Mouse (Mus musculus): ENCODE measurements around the gene Atp11b. TPM values are rescaled to one million over a fixed set of nuclear protein-coding genes. Genes with fewer than 3 reads are reported as not detected.

Atp11b gene
- polyA plus RNA-seq, 1 experiment from 2014 or later, result 31.2 TPM

GRCm38 (mm10) chr3:35731981-35732777 is 21.7 kb upstream of the Atp11b start:
- Histone ChIP-seq H3K4me3 (no peak overlapping the region), H3K27ac (no peak overlapping the region), H3K36me3 (no peaks in the 10 kb centered on the region), H3K4me1 (peaks cover 3% of the 10 kb centered on the region; the same call in 1 of the 2 replicates), H3K4me2 (no peak overlapping the region), H3K27me3 (no peaks in the 10 kb centered on the region), H3K9ac (no peak overlapping the region), H3K9me3 (no peaks in the 10 kb centered on the region)
- no peak for ATAC-seq (ENCODE audit: insufficient number of reproducible peaks, insufficient read depth, low FRiP score, low TSS enrichment, low read depth)
- 83% methylated on average over 10 of the region's 10 CpGs for WGBS

GRCm38 (mm10) chr3:35732778-35733147 is 21.1 kb upstream of the Atp11b start:
- Histone ChIP-seq H3K9ac (no peak overlapping the region), H3K9me3 (no peaks in the 10 kb centered on the region), H3K27ac (no peak overlapping the region), H3K4me1 (peaks cover 3% of the 10 kb centered on the region; the same call in 1 of the 2 replicates), H3K27me3 (no peaks in the 10 kb centered on the region), H3K4me2 (no peak overlapping the region), H3K36me3 (no peaks in the 10 kb centered on the region), H3K4me3 (no peak overlapping the region)
- ATAC-seq (ENCODE audit: insufficient number of reproducible peaks, insufficient read depth, low FRiP score, low TSS enrichment, low read depth), result no peak

- ATAC-seq (ENCODE audit: insufficient number of reproducible peaks, insufficient read depth, low FRiP score, low TSS enrichment, low read depth), result no peak
- Histone ChIP-seq H3K4me2 (no peak overlapping the region), H3K9ac (no peak overlapping the region), H3K4me3 (no peak overlapping the region), H3K27ac (no peak overlapping the region), H3K27me3 (no peaks in the 10 kb centered on the region), H3K4me1 (peaks cover 3% of the 10 kb centered on the region; the same call in 1 of the 2 replicates), H3K9me3 (no peaks in the 10 kb centered on the region), H3K36me3 (no peaks in the 10 kb centered on the region)
- WGBS, result 82% methylated on average over 4 of the region's 4 CpGs
These were observed 19.4 kb upstream of the Atp11b start for GRCm38 (mm10) chr3:35734509-35734908.

- Histone ChIP-seq H3K4me1 (no peaks in the 10 kb centered on the region), H3K27me3 (no peaks in the 10 kb centered on the region), H3K9ac (no peak overlapping the region), H3K4me3 (no peak overlapping the region), H3K4me2 (no peak overlapping the region), H3K36me3 (no peaks in the 10 kb centered on the region), H3K9me3 (no peaks in the 10 kb centered on the region), H3K27ac (no peak overlapping the region)
- ATAC-seq (ENCODE audit: insufficient number of reproducible peaks, insufficient read depth, low FRiP score, low TSS enrichment, low read depth), result no peak
- WGBS, result 88% methylated on average over 3 of the region's 3 CpGs
These were observed 15.8 kb upstream of the Atp11b start for GRCm38 (mm10) chr3:35738071-35738470.

- no peak overlapping the region for H3K9ac ChIP-seq
- no peaks in the 10 kb centered on the region for H3K27me3 ChIP-seq
- no peak overlapping the region for H3K4me2 ChIP-seq
- H3K4me3 ChIP-seq, result no peak overlapping the region
- no peak overlapping the region for H3K27ac ChIP-seq
- WGBS, result 55% methylated on average over 4 of the region's 4 CpGs
- ATAC-seq (ENCODE audit: insufficient number of reproducible peaks, insufficient read depth, low FRiP score, low TSS enrichment, low read depth), result no peak
- H3K4me1 ChIP-seq, result no peaks in the 10 kb centered on the region
- H3K36me3 ChIP-seq, result no peaks in the 10 kb centered on the region
- H3K9me3 ChIP-seq, result no peaks in the 10 kb centered on the region
These were observed 8.9 kb upstream of the Atp11b start for GRCm38 (mm10) chr3:35745010-35745409.

- ATAC-seq (ENCODE audit: insufficient number of reproducible peaks, insufficient read depth, low FRiP score, low TSS enrichment, low read depth), result no peak
- WGBS, result 66% methylated on average over 9 of the region's 9 CpGs
- H3K4me2 ChIP-seq, result no peak overlapping the region
These were observed 7.0 kb upstream of the Atp11b start for GRCm38 (mm10) chr3:35746840-35747456.

GRCm38 (mm10) chr3:35750286-35750685 is 3.6 kb upstream of the Atp11b start:
- Histone ChIP-seq H3K27ac (no peak overlapping the region), H3K27me3 (no peaks in the 10 kb centered on the region)
- 58% methylated on average over 5 of the region's 5 CpGs for WGBS

More at GRCm38 (mm10) chr3:35746840-35747456, 7.0 kb upstream of the Atp11b start:
- H3K4me3 ChIP-seq, result no peak overlapping the region
- no peak overlapping the region for H3K9ac ChIP-seq
- no peaks in the 10 kb centered on the region for H3K27me3 ChIP-seq
- H3K36me3 ChIP-seq, result no peaks in the 10 kb centered on the region
- no peaks in the 10 kb centered on the region for H3K9me3 ChIP-seq
- H3K4me1 ChIP-seq, result no peaks in the 10 kb centered on the region
- no peak overlapping the region for H3K27ac ChIP-seq

GRCm38 (mm10) chr3:35751724-35752123 is 2.2 kb upstream of the Atp11b start:
- Histone ChIP-seq H3K36me3 (no peaks in the 10 kb centered on the region), H3K4me2 (no peak overlapping the region), H3K27me3 (no peaks in the 10 kb centered on the region), H3K9ac (no peak overlapping the region), H3K27ac (no peak overlapping the region), H3K4me1 (0 out of 2 replicates have a peak, but pooled peaks cover 2% of the 10 kb centered on the region), H3K4me3 (no peak overlapping the region), H3K9me3 (no peaks in the 10 kb centered on the region)
- ATAC-seq (ENCODE audit: insufficient number of reproducible peaks, insufficient read depth, low FRiP score, low TSS enrichment, low read depth), result no peak
- WGBS, result 60% methylated on average over 2 of the region's 2 CpGs

More at GRCm38 (mm10) chr3:35750286-35750685, 3.6 kb upstream of the Atp11b start:
- Histone ChIP-seq H3K9me3 (no peaks in the 10 kb centered on the region), H3K4me2 (no peak overlapping the region), H3K36me3 (no peaks in the 10 kb centered on the region), H3K9ac (no peak overlapping the region), H3K4me1 (no peaks in the 10 kb centered on the region), H3K4me3 (no peak overlapping the region)
- no peak for ATAC-seq (ENCODE audit: insufficient number of reproducible peaks, insufficient read depth, low FRiP score, low TSS enrichment, low read depth)

GRCm38 (mm10) chr3:35762735-35763134 is 8.8 kb downstream of the Atp11b start:
- no peak overlapping the region for H3K27ac ChIP-seq
- ATAC-seq (ENCODE audit: insufficient number of reproducible peaks, insufficient read depth, low FRiP score, low TSS enrichment, low read depth), result no peak

GRCm38 (mm10) chr3:35764637-35765617 is 11.0 kb downstream of the Atp11b start:
- ATAC-seq (ENCODE audit: insufficient number of reproducible peaks, insufficient read depth, low FRiP score, low TSS enrichment, low read depth), result no peak
- Histone ChIP-seq H3K4me3 (no peak overlapping the region), H3K9me3 (peaks cover 11% of the 10 kb centered on the region), H3K4me1 (no peaks in the 10 kb centered on the region), H3K36me3 (peaks cover 5% of the 10 kb centered on the region; the same call in 1 of the 2 replicates), H3K27ac (no peak overlapping the region), H3K4me2 (no peak overlapping the region), H3K27me3 (no peaks in the 10 kb centered on the region), H3K9ac (no peak overlapping the region)
- 77% methylated on average over 7 of the region's 7 CpGs for WGBS

More at GRCm38 (mm10) chr3:35762735-35763134, 8.8 kb downstream of the Atp11b start:
- WGBS, result 73% methylated on average over 4 of the region's 4 CpGs
- Histone ChIP-seq H3K9ac (no peak overlapping the region), H3K36me3 (no peaks in the 10 kb centered on the region), H3K27me3 (no peaks in the 10 kb centered on the region), H3K4me1 (no peaks in the 10 kb centered on the region), H3K9me3 (no peaks in the 10 kb centered on the region), H3K4me3 (no peak overlapping the region), H3K4me2 (no peak overlapping the region)

GRCm38 (mm10) chr3:35779748-35780147 is 25.8 kb downstream of the Atp11b start:
- Histone ChIP-seq H3K27me3 (no peaks in the 10 kb centered on the region), H3K4me2 (no peak overlapping the region), H3K27ac (no peak overlapping the region), H3K36me3 (0 out of 2 replicates have a peak, but pooled peaks cover 3% of the 10 kb centered on the region), H3K9me3 (no peaks in the 10 kb centered on the region), H3K4me3 (no peak overlapping the region), H3K9ac (no peak overlapping the region), H3K4me1 (no peaks in the 10 kb centered on the region)
- ATAC-seq (ENCODE audit: insufficient number of reproducible peaks, insufficient read depth, low FRiP score, low TSS enrichment, low read depth), result no peak
- 81% methylated on average over 3 of the region's 3 CpGs for WGBS

All from embryonic facial prominence, embryonic 13.5 days (tissue).